Mouse (Mus musculus) stomach, adult 2 months (tissue): ENCODE data around the gene Mgat1. TPM values are rescaled to one million over a fixed set of nuclear protein-coding genes. Genes with fewer than 3 reads are reported as not detected.

Source experiments
- polyA plus RNA-seq: library from polyadenylated mRNA; depleted of rRNA; stranded (reverse); fragments of >200 nt; gene quantifications from 2 replicates; pipeline ENCODE4 v1.2.3, GENCODE M21; 2012; rRNA removed

The Mgat1 gene
- 48.7 and 50.1 TPM in 2 replicates for polyA plus RNA-seq

GRCm38 (mm10) chr11:49243727-49244594 is at the start of gene Mgat1:
Gene Mgat1, plus strand, starts transcription at chr11:49244191.

GRCm38 (mm10) chr11:49203129-49203768 is 40.7 kb upstream of the Mgat1 start, which contains the start of gene Zfp62:
Gene Zfp62, plus strand, starts transcription at chr11:49203292.

GRCm38 (mm10) chr11:49278222-49278621 is 34.2 kb downstream of the Mgat1 start, which contains the start of gene Olfr1393:
Gene Olfr1393, plus strand, starts transcription at chr11:49278304.

GRCm38 (mm10) chr11:49284982-49285381 is 41.0 kb downstream of the Mgat1 start, which contains the start of gene Olfr1392:
Gene Olfr1392, plus strand, starts transcription at chr11:49285282.

GRCm38 (mm10) chr11:49304441-49304840 is 60.5 kb downstream of the Mgat1 start, which contains the start of gene Olfr10:
Gene Olfr10, plus strand, starts transcription at chr11:49304741.

Other genes with a start within 250 kb of the Mgat1 start
- gene 9930111J21Rik2, start 192.9 kb upstream of the Mgat1 start, polyA plus RNA-seq, result 0.02 and 0.11 TPM in 2 replicates
- gene Tgtp2, start 180.0 kb upstream of the Mgat1 start, polyA plus RNA-seq, result 0.09 and 0.44 TPM in 2 replicates
- 0.30 and 0.34 TPM in 2 replicates for gene Ifi47, start 167.6 kb upstream of the Mgat1 start, polyA plus RNA-seq
- 0.04 and 1.4 TPM in 2 replicates for gene Olfr1396, start 129.3 kb upstream of the Mgat1 start, polyA plus RNA-seq
- not detected in 2 replicates for gene Olfr1395, start 101.9 kb upstream of the Mgat1 start, polyA plus RNA-seq
- not detected in 2 replicates for gene Olfr1394, start 89.8 kb upstream of the Mgat1 start, polyA plus RNA-seq
- gene Btnl9, start 57.0 kb upstream of the Mgat1 start, polyA plus RNA-seq, result 7.0 and 12.5 TPM in 2 replicates
- gene Zfp62, start 40.9 kb upstream of the Mgat1 start, polyA plus RNA-seq, result 0.22 and 0.39 TPM in 2 replicates
- gene Olfr1393, start 34.1 kb downstream of the Mgat1 start, polyA plus RNA-seq, result not detected in 2 replicates
- not detected in 2 replicates for gene Olfr1392, start 41.1 kb downstream of the Mgat1 start, polyA plus RNA-seq
- not detected in 2 replicates for gene Olfr10, start 60.5 kb downstream of the Mgat1 start, polyA plus RNA-seq
- gene Olfr1391, start 78.6 kb downstream of the Mgat1 start, polyA plus RNA-seq, result not detected in 2 replicates
- not detected in 2 replicates for gene Olfr1390, start 91.0 kb downstream of the Mgat1 start, polyA plus RNA-seq
- gene Olfr1389, start 178.9 kb downstream of the Mgat1 start, polyA plus RNA-seq, result not detected in 2 replicates
- gene Olfr1388, start 192.4 kb downstream of the Mgat1 start, polyA plus RNA-seq, result not detected in 2 replicates
- not detected in 2 replicates for gene Olfr1387, start 211.2 kb downstream of the Mgat1 start, polyA plus RNA-seq
- gene Olfr1386, start 220.9 kb downstream of the Mgat1 start, polyA plus RNA-seq, result not detected in 2 replicates
- gene Olfr1385, start 244.9 kb downstream of the Mgat1 start, polyA plus RNA-seq, result not detected in 2 replicates